Mouse (Mus musculus): Measurements from ENCODE around the gene Lonp1.

GRCm38 (mm10) chr17:56655311-56655710 lies 28.6 kb upstream of the Lonp1 start:
- TF ChIP-seq CHD2 (IDR thresholded peaks at IDR 0.05; ENCODE audit: low read depth, low read length) (no peak), ZC3H11A (IDR thresholded peaks at IDR 0.05; ENCODE audit: borderline replicate concordance, low read depth, low read length) (no peak), MAFK (IDR thresholded peaks at IDR 0.05; ENCODE audit: insufficient read depth, low read depth, low read length) (no peak)
